31 mouse cellular contexts compared by ENCODE assay signal in the genomic region with DNA sequence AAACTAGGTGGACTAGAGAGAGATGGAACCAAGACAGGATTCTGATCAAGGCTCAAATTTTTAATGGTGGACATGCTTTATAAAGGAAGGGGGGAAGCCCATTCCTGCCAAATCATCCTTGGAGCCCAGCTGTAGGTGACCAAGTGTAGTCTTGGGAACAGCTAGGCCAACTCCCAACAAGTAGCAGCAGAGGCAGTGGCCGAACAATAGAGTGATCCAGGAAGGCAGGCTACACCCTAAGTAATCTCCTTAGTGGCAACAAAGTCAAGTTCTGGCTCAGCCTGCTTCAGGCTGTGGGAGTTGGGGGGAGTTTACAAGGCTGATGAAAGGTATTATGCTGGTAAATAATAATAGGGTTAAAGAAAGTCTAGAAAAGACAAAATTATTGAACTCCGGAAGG.
DNase-seq lines count a peak whose midpoint lies in the region; ATAC-seq and TF ChIP-seq lines count a peak whose summit lies in the region.
"Had no signal": no experiment of that assay in that cellular context is flagged by ENCODE, and none has a peak within 500 bp of the region (broad histone marks: within the 10 kb centered on the region; RNA-seq: fewer than 3 reads in every experiment).

No protein-coding gene starts in this region.

- peaks cover 25% of the 10 kb centered on the region for H3K4me1 ChIP-seq in forebrain, embryonic 10.5 days
- peaks cover 8% of the 10 kb centered on the region; the same call in 1 of the 2 replicates for H3K4me1 ChIP-seq in forebrain, embryonic 12.5 days
- no peaks in the 10 kb centered on the region for H3K4me1 ChIP-seq in ES-Bruce4 (ENCODE audit: control insufficient read depth, insufficient read depth, low read length)
- H3K4me1 ChIP-seq: embryonic facial prominence, embryonic 10.5 days; embryonic facial prominence, embryonic 13.5 days; heart, embryonic 12.5 days; heart, embryonic 15.5 days had no signal

- peak overlapping the region; percentile 78 for H3K27ac ChIP-seq in forebrain, embryonic 10.5 days
- no peak overlapping the region for H3K27ac ChIP-seq in forebrain, embryonic 12.5 days
- peak overlapping the region; percentile 100 for H3K27ac ChIP-seq in ES-Bruce4 (ENCODE audit: insufficient read depth, low read length)
- H3K27ac ChIP-seq: embryonic facial prominence, embryonic 13.5 days; gastrocnemius, adult 2 months; heart, embryonic 15.5 days; hindbrain, embryonic 14.5 days; hindbrain, postnatal 0 days had no signal

- no peak overlapping the region for H3K4me3 ChIP-seq in forebrain, embryonic 10.5 days
- H3K4me3 ChIP-seq in forebrain, embryonic 12.5 days (replicated peaks), result no peak overlapping the region
- H3K4me3 ChIP-seq in ES-Bruce4 (ENCODE audit: low read depth, low read length), result peak overlapping the region; percentile 57
- H3K4me3 ChIP-seq: embryonic facial prominence, embryonic 10.5 days; erythroblast, embryonic 14.5 days; gastrocnemius, adult 2 months had no signal

- DNase-seq in forebrain, embryonic 10.5 days (ENCODE audit: extremely low spot score, low spot score), result no peak
- DNase-seq in R1 (ENCODE audit: low read depth, low spot score), result peak; percentile 83
- DNase-seq in Muller cell, postnatal 12 days (ENCODE audit: inconsistent ontology term), result no peak
- no peak for DNase-seq in heart, adult 11 months
- DNase-seq: adrenal gland, adult 2 months; adrenal gland, postnatal 14 days; cerebellum, adult 11 months; cerebellum, adult 2 months; cerebellum, adult 9-11 months; cerebellum, postnatal 36 days; embryo, embryonic 11 days; forebrain, postnatal 0 days; gastrocnemius, adult 2 months; gastrocnemius, postnatal 14 days; heart, adult 18-20 months; heart, postnatal 10 days; heart, postnatal 36 days; kidney, adult 18-20 months had no signal

- no peak overlapping the region for H3K9ac ChIP-seq in forebrain, embryonic 12.5 days
- H3K9ac ChIP-seq in ES-Bruce4 (ENCODE audit: low read depth, poor library complexity, severe bottlenecking), result peak overlapping the region; percentile 81
- H3K9ac ChIP-seq: embryonic facial prominence, embryonic 13.5 days; forebrain, postnatal 0 days; heart, embryonic 12.5 days; heart, embryonic 15.5 days; hindbrain, embryonic 14.5 days had no signal

- no peaks in the 10 kb centered on the region for H3K36me3 ChIP-seq in forebrain, embryonic 10.5 days (replicated peaks)
- no peaks in the 10 kb centered on the region for H3K36me3 ChIP-seq in forebrain, embryonic 12.5 days (replicated peaks)
- H3K36me3 ChIP-seq in ES-Bruce4 (ENCODE audit: control insufficient read depth, insufficient read depth, low read length, poor library complexity, severe bottlenecking), result no peaks in the 10 kb centered on the region
- H3K36me3 ChIP-seq: embryonic facial prominence, embryonic 10.5 days; embryonic facial prominence, embryonic 13.5 days; heart, embryonic 12.5 days; heart, embryonic 15.5 days; hindbrain, embryonic 10.5 days had no signal

- TF ChIP-seq CTCF in ES-Bruce4 (IDR thresholded peaks at IDR 0.05; ENCODE audit: low read depth, low read length), result no peak

- peak; percentile 93 for TF ChIP-seq EP300 in ES-Bruce4 (IDR thresholded peaks at IDR 0.05; ENCODE audit: insufficient read depth, low read depth, low read length)

- 87% methylated on average over 2 of the region's 2 CpGs for WGBS in forebrain, embryonic 10.5 days
- whole genome bisulfite sequencing in forebrain, embryonic 12.5 days, result 97% methylated on average over 2 of the region's 2 CpGs

- no peaks in the 10 kb centered on the region for H3K27me3 ChIP-seq in forebrain, embryonic 10.5 days (ENCODE audit: poor library complexity, severe bottlenecking)
- no peaks in the 10 kb centered on the region for H3K27me3 ChIP-seq in forebrain, embryonic 12.5 days
- H3K27me3 ChIP-seq in ES-Bruce4 (ENCODE audit: control insufficient read depth, insufficient read depth, low read length, poor library complexity, severe bottlenecking), result no peaks in the 10 kb centered on the region
- H3K27me3 ChIP-seq: embryonic facial prominence, embryonic 13.5 days; heart, embryonic 12.5 days; heart, embryonic 15.5 days had no signal

- ATAC-seq in forebrain, embryonic 12.5 days (ENCODE audit: low FRiP score), result no peak
- ATAC-seq: forebrain, embryonic 14.5 days; forebrain, postnatal 0 days; hindbrain, postnatal 0 days; inflammation-experienced regulatory T-cells, adult 6 months; intestine, embryonic 16.5 days had no signal

- H3K9me3 ChIP-seq in forebrain, embryonic 10.5 days, result no peaks in the 10 kb centered on the region
- H3K9me3 ChIP-seq in forebrain, embryonic 12.5 days, result no peaks in the 10 kb centered on the region
- H3K9me3 ChIP-seq in ES-Bruce4 (replicated peaks; ENCODE audit: control insufficient read depth, insufficient read depth, low read length, poor library complexity, severe bottlenecking), result no peaks in the 10 kb centered on the region
- H3K9me3 ChIP-seq: embryonic facial prominence, embryonic 10.5 days; embryonic facial prominence, embryonic 13.5 days; heart, embryonic 12.5 days; heart, embryonic 15.5 days; hindbrain, embryonic 10.5 days had no signal

- no peak overlapping the region for H3K4me2 ChIP-seq in forebrain, embryonic 12.5 days

- TF ChIP-seq POLR2A in ES-Bruce4 (IDR thresholded peaks at IDR 0.05; ENCODE audit: insufficient read depth, low read length), result no peak
